Mouse (Mus musculus) limb, embryonic 12.5 days (tissue): ENCODE data around the gene Senp6. TPM values are rescaled to one million over a fixed set of nuclear protein-coding genes. Genes with fewer than 3 reads are reported as not detected.

Experiments used
- ATAC-seq: fragments of 200-750 bp; cut with Nextera tagmentation; 2 replicates; pipeline ENCODE4 v1.8.0; 2017; ENCODE audit warnings: low read depth, moderate TSS enrichment; ENCODE audit not compliant: insufficient number of reproducible peaks, insufficient read depth, low FRiP score, low TSS enrichment
- H3K27ac ChIP-seq: fragments of 300-500 bp; sonication (generic); 2 replicates; pipeline ENCODE4 v1.5.1; 2016; ENCODE audit warnings: mild to moderate bottlenecking, moderate library complexity
- H3K27me3 ChIP-seq: fragments of 300-500 bp; sonication (generic); 2 replicates; pipeline ENCODE4 v1.6.1; 2016; ENCODE audit warnings: mild to moderate bottlenecking, moderate library complexity
- H3K36me3 ChIP-seq: fragments of 300-500 bp; sonication (generic); 2 replicates; pipeline ENCODE4 v1.6.1; 2016; ENCODE audit warnings: mild to moderate bottlenecking, moderate library complexity
- H3K4me1 ChIP-seq: fragments of 300-500 bp; sonication (generic); replicated peaks from 2 replicates; pipeline ENCODE4 v1.6.1; 2016
- H3K4me2 ChIP-seq: fragments of 300-500 bp; sonication (generic); 2 replicates; pipeline ENCODE4 v1.6.1; 2016; ENCODE audit warnings: mild to moderate bottlenecking, moderate library complexity
- H3K4me3 ChIP-seq: fragments of 300-500 bp; sonication (generic); replicated peaks from 2 replicates; pipeline ENCODE4 v1.5.1; 2016; ENCODE audit warnings: mild to moderate bottlenecking
- H3K9ac ChIP-seq: fragments of 300-500 bp; sonication (generic); replicated peaks from 2 replicates; pipeline ENCODE4 v1.6.1; 2016; ENCODE audit warnings: mild to moderate bottlenecking, moderate library complexity
- H3K9me3 ChIP-seq: fragments of 300-500 bp; sonication (generic); 2 replicates; pipeline ENCODE4 v1.6.1; 2016; ENCODE audit warnings: mild to moderate bottlenecking, moderate library complexity
- WGBS: fragments of 180-500 bp; shearing (Covaris S2); methylation state at CpG from one replicate; pipeline ENCODE4 v1.1.7; 2016; 5-methylcytosine and 5-hydroxymethylcytosine counted together
- polyA plus RNA-seq: library from polyadenylated mRNA; unstranded; fragments of >200 nt; fragmentation: Nextera tagmentation; extraction: Ambion mirVana; gene quantifications from 2 replicates; pipeline ENCODE4 v1.2.1, GENCODE M21; 2016

Gene Senp6
- polyA plus RNA-seq, 1 experiment from 2014 or later, result 72.9 TPM

- H3K27ac ChIP-seq, result no peak overlapping the region
- H3K4me1 ChIP-seq, result peaks cover 5% of the 10 kb centered on the region; the same call in 1 of the 2 replicates
- no peak for ATAC-seq
- no peaks in the 10 kb centered on the region for H3K36me3 ChIP-seq
- no peaks in the 10 kb centered on the region for H3K27me3 ChIP-seq
- H3K9me3 ChIP-seq, result no peaks in the 10 kb centered on the region
- H3K4me3 ChIP-seq, result no peak overlapping the region
- WGBS, result 79% methylated on average over 10 of the region's 10 CpGs
- no peak overlapping the region for H3K4me2 ChIP-seq
- H3K9ac ChIP-seq, result no peak overlapping the region
Observed at GRCm38 (mm10) chr9:80192324-80192723, 125.6 kb downstream of the Senp6 start.

- H3K4me3 ChIP-seq, result no peak overlapping the region
- H3K9ac ChIP-seq, result no peak overlapping the region
- H3K27me3 ChIP-seq, result no peaks in the 10 kb centered on the region
- 77% methylated on average over 6 of the region's 6 CpGs for WGBS
- peaks cover 5% of the 10 kb centered on the region; the same call in 1 of the 2 replicates for H3K4me1 ChIP-seq
- H3K27ac ChIP-seq, result no peak overlapping the region
- H3K4me2 ChIP-seq, result no peak overlapping the region
- ATAC-seq, result no peak
- no peaks in the 10 kb centered on the region for H3K36me3 ChIP-seq
- H3K9me3 ChIP-seq, result no peaks in the 10 kb centered on the region
Observed at GRCm38 (mm10) chr9:80194446-80194845, 127.7 kb downstream of the Senp6 start.

Other genes with a start within 250 kb of the Senp6 start
- gene Filip1, start 54.1 kb upstream of the Senp6 start, polyA plus RNA-seq, result 1.6 and 2.5 TPM in 2 replicates
- gene Myo6, start 98.1 kb downstream of the Senp6 start, polyA plus RNA-seq, result 10.1 and 11.2 TPM in 2 replicates